Mouse (Mus musculus) CH12.LX (cell line): Measurements from ENCODE around the gene Tln2.

Source experiments
- CTCF ChIP-seq, 2 experiments: IDR thresholded peaks in 1 of 2; conservative IDR thresholded peaks in 1 of 2; 2 replicates each; pipeline ENCODE4 v1.5.1; 2011 to 2012; ENCODE audit warnings: low read depth in 2 of 2, low read length in 2 of 2, improper control_type of control experiment in 1 of 2, inconsistent platforms in 1 of 2, mild to moderate bottlenecking in 1 of 2, moderate library complexity in 1 of 2
- ELF1 ChIP-seq: IDR thresholded peaks from 2 replicates; pipeline ENCODE4 v1.6.1; 2014; ENCODE audit warnings: low read depth, mild to moderate bottlenecking, inconsistent platforms, low read length, improper control_type of control experiment
- HCFC1 ChIP-seq: IDR thresholded peaks from 2 replicates; pipeline ENCODE4 v1.6.1; 2012; ENCODE audit warnings: low read depth, mild to moderate bottlenecking, inconsistent platforms, low read length, improper control_type of control experiment
- JUND ChIP-seq: conservative IDR thresholded peaks from 2 replicates; pipeline ENCODE4 v1.6.1; 2011; ENCODE audit warnings: low read depth, low read length, improper control_type of control experiment
- KAT2A ChIP-seq: IDR thresholded peaks from 2 replicates; pipeline ENCODE4 v1.6.1; 2012; ENCODE audit warnings: low read length, improper control_type of control experiment, inconsistent platforms; ENCODE audit not compliant: insufficient replicate concordance
- MAX ChIP-seq: IDR thresholded peaks from 2 replicates; pipeline ENCODE4 v1.6.1; 2011; ENCODE audit warnings: low read length, improper control_type of control experiment
- MYC ChIP-seq: IDR thresholded peaks from 2 replicates; pipeline ENCODE4 v1.6.1; 2011; ENCODE audit warnings: low read depth, mild to moderate bottlenecking, improper control_type of control experiment, low read length
- POLR2A ChIP-seq: IDR thresholded peaks from 2 replicates; pipeline ENCODE4 v1.6.1; 2011; ENCODE audit warnings: low read depth, mild to moderate bottlenecking, improper control_type of control experiment, low read length
- RAD21 ChIP-seq: IDR thresholded peaks from 2 replicates; pipeline ENCODE4 v1.6.1; 2011; ENCODE audit warnings: low read depth, mild to moderate bottlenecking, low read length, improper control_type of control experiment, moderate library complexity

DNA sequence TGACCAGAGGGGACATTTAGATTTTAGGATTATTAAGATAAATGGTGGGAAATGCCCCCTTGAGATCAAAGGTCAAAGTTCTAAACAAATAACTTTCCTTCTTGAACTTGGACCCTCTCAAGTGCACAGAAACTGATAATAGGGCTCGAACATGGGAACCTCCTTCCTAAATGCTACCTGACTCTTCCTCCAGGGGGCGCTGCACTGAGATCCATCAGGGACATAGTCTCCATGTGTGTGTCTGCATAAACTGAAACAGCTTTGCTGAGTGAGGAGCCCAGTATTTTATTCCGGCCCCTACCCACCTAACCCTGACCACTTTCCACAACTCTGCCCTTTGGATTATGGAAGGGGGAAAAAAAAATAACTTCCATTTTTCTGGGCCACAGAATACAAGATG is 339.1 kb downstream of the Tln2 start:
- peak; percentile 11 for TF ChIP-seq RAD21
- TF ChIP-seq CTCF (conservative IDR thresholded peaks at IDR 0.05 in 1 of 2, IDR thresholded peaks at IDR 0.05 in 1 of 2; ENCODE audit: low read depth in 2 of 2, low read length in 2 of 2), result peak; percentile 59 to 64
- no peak for TF ChIP-seq ELF1
- TF ChIP-seq KAT2A, result no peak
- TF ChIP-seq MAX, result no peak
- no peak for TF ChIP-seq HCFC1
- TF ChIP-seq MYC, result no peak
- TF ChIP-seq JUND, result no peak
- no peak for TF ChIP-seq POLR2A
